Mouse (Mus musculus) adrenal gland, postnatal 36 days (tissue): Measurements from ENCODE around the gene F2rl1. TPM values are rescaled to one million over a fixed set of nuclear protein-coding genes. Genes with fewer than 3 reads are reported as not detected.

Experiments used
- total RNA-seq, 2 experiments: library from RNA; stranded (reverse); gene quantifications; 2 replicates each; pipeline ENCODE4 v1.2.3; 2021

The F2rl1 gene
- total RNA-seq, 2 experiments from 2014 or later = 0.10 to 0.20 TPM

Other genes with a start within 250 kb of the F2rl1 start
- 10 to 100 TPM; 24.8 to 31.0 TPM for gene Zbed3, start 201.6 kb downstream of the F2rl1 start, total RNA-seq
- gene Aggf1, start 149.9 kb downstream of the F2rl1 start, total RNA-seq = 10 to 100 TPM; 34.4 to 35.9 TPM
- gene Crhbp, start 80.3 kb downstream of the F2rl1 start, total RNA-seq = under 1 TPM in 1 of 2 experiments, not detected in 1; 0.40 TPM
- not detected for gene S100z, start 46.5 kb downstream of the F2rl1 start, total RNA-seq
- 100 to 1,000 TPM; 138 to 155 TPM for gene F2r, start 93.3 kb upstream of the F2rl1 start, total RNA-seq
- under 1 TPM in 1 of 2 experiments, not detected in 1; 0.30 TPM for gene F2rl2, start 171.6 kb upstream of the F2rl1 start, total RNA-seq